ENCODE assay signal across 8 mouse cellular contexts in genomic region chr2:35255885-35256833, GRCm38 (mm10). TPM values are rescaled to one million over a fixed set of nuclear protein-coding genes. Genes with fewer than 3 reads are reported as not detected.
DNase-seq lines count a peak whose midpoint lies in the region; ATAC-seq and TF ChIP-seq lines count a peak whose summit lies in the region.

TSS of gene Gsn (plus strand) at chr2:35256380.

- H3K9me3 ChIP-seq in E14TG2a.4 (ENCODE audit: low read length) = no peaks in the 10 kb centered on the region
- no peaks in the 10 kb centered on the region for H3K9me3 ChIP-seq in forebrain, embryonic 13.5 days (replicated peaks)
- H3K9me3 ChIP-seq in lung, embryonic 15.5 days = no peaks in the 10 kb centered on the region

- DNase-seq in heart, postnatal 25 days (ENCODE audit: low spot score) = peak; percentile 75
- peak in 1 of 2 experiments; percentile 54 for DNase-seq in layer of hippocampus, adult 18-20 months (ENCODE audit: low spot score in 2 of 2)
- peak; percentile 92 for DNase-seq in thymus, postnatal 0 days (ENCODE audit: low spot score)

- WGBS in forebrain, embryonic 13.5 days = 3% methylated on average over 54 of the region's 54 CpGs
- whole genome bisulfite sequencing in lung, embryonic 15.5 days = 3% methylated on average over 53 of the region's 54 CpGs
- WGBS in olfactory bulb, adult 2 months = 5% methylated on average over 54 of the region's 54 CpGs

- TF ChIP-seq POLR2A in bone marrow macrophage, adult 2 months (IDR thresholded peaks at IDR 0.05; ENCODE audit: borderline replicate concordance, low read depth, low read length) = no peak
- TF ChIP-seq POLR2A in olfactory bulb, adult 2 months (IDR thresholded peaks at IDR 0.05; ENCODE audit: insufficient read depth, low read depth, low read length) = no peak

- H3K27me3 ChIP-seq in E14TG2a.4 (ENCODE audit: insufficient read depth, low read length) = peaks cover 66% of the 10 kb centered on the region
- peaks cover 35% of the 10 kb centered on the region for H3K27me3 ChIP-seq in forebrain, embryonic 13.5 days
- no peaks in the 10 kb centered on the region for H3K27me3 ChIP-seq in lung, embryonic 15.5 days

- H3K4me2 ChIP-seq in forebrain, embryonic 13.5 days = peak within 1 kb of the TSS; percentile 92
- H3K4me2 ChIP-seq in lung, embryonic 15.5 days = peak within 1 kb of the TSS; percentile 94

- peak within 1 kb of the TSS; percentile 50 for H3K27ac ChIP-seq in bone marrow macrophage, adult 2 months (ENCODE audit: insufficient read depth, low read depth, low read length)
- no peak within 1 kb of the TSS for H3K27ac ChIP-seq in forebrain, embryonic 13.5 days
- H3K27ac ChIP-seq in lung, embryonic 15.5 days = no peak within 1 kb of the TSS
- H3K27ac ChIP-seq in olfactory bulb, adult 2 months (ENCODE audit: insufficient read depth, low read depth, low read length) = peak within 1 kb of the TSS; percentile 67

- no peak for TF ChIP-seq CTCF in E14TG2a.4 (conservative IDR thresholded peaks at IDR 0.05; ENCODE audit: low read length)
- no peak for TF ChIP-seq CTCF in bone marrow macrophage, adult 2 months (IDR thresholded peaks at IDR 0.05; ENCODE audit: low read depth, low read length)
- no peak for TF ChIP-seq CTCF in olfactory bulb, adult 2 months (IDR thresholded peaks at IDR 0.05; ENCODE audit: insufficient read depth, low read depth, low read length)

- H3K36me3 ChIP-seq in E14TG2a.4 (ENCODE audit: insufficient read depth, low read length) = no peaks in the 10 kb centered on the region
- no peaks in the 10 kb centered on the region for H3K36me3 ChIP-seq in forebrain, embryonic 13.5 days (ENCODE audit: poor library complexity, severe bottlenecking)
- H3K36me3 ChIP-seq in lung, embryonic 15.5 days = no peaks in the 10 kb centered on the region

- peak within 1 kb of the TSS; percentile 67 for H3K9ac ChIP-seq in forebrain, embryonic 13.5 days
- H3K9ac ChIP-seq in lung, embryonic 15.5 days = peak within 1 kb of the TSS; percentile 51

- ATAC-seq in forebrain, embryonic 13.5 days = peak; percentile 93
- ATAC-seq in lung, embryonic 15.5 days (ENCODE audit: borderline replicate concordance, extremely low read depth, low FRiP score, low TSS enrichment) = peak; percentile 94

- peaks cover 25% of the 10 kb centered on the region for H3K4me1 ChIP-seq in E14TG2a.4 (replicated peaks; ENCODE audit: low read depth, low read length)
- peaks cover 61% of the 10 kb centered on the region for H3K4me1 ChIP-seq in bone marrow macrophage, adult 2 months (ENCODE audit: control insufficient read depth, insufficient read depth, low read length)
- peaks cover 13% of the 10 kb centered on the region for H3K4me1 ChIP-seq in forebrain, embryonic 13.5 days
- H3K4me1 ChIP-seq in lung, embryonic 15.5 days = peaks cover 41% of the 10 kb centered on the region
- peaks cover 30% of the 10 kb centered on the region for H3K4me1 ChIP-seq in olfactory bulb, adult 2 months (ENCODE audit: control insufficient read depth, insufficient read depth, low read length)

- H3K4me3 ChIP-seq in E14TG2a.4 (replicated peaks; ENCODE audit: low read length) = peak within 1 kb of the TSS; percentile 79
- H3K4me3 ChIP-seq in bone marrow macrophage, adult 2 months (ENCODE audit: insufficient read depth, low read length) = peak within 1 kb of the TSS; percentile 76
- peak within 1 kb of the TSS; percentile 59 for H3K4me3 ChIP-seq in forebrain, embryonic 13.5 days
- peak within 1 kb of the TSS; percentile 59 for H3K4me3 ChIP-seq in lung, embryonic 15.5 days
- H3K4me3 ChIP-seq in olfactory bulb, adult 2 months (ENCODE audit: insufficient read depth, low read depth, low read length) = peak within 1 kb of the TSS; percentile 84

- intact Hi-C loops in heart, postnatal 25 days (cut with DNase I) = no loop called here

RNA-seq across cellular contexts. Expression of gene Gsn, which starts in this region (rescaled TPM):
- polyA plus RNA-seq in bone marrow macrophage, adult 2 months (2012; ENCODE audit: insufficient read depth, insufficient read length, missing spikeins) = 330 and 333 TPM in 2 replicates
- polyA plus RNA-seq in forebrain, embryonic 13.5 days (2015; fragmentation: Nextera tagmentation; extraction: Ambion mirVana) = 13.3 and 14.3 TPM in 2 replicates
- 100 to 1,000 TPM; 860 to 960 TPM for total RNA-seq in heart, postnatal 25 days (2021)
- total RNA-seq in layer of hippocampus, adult 18-20 months (2021) = 10 to 100 TPM; 45.0 to 49.4 TPM
- 170 and 187 TPM in 2 replicates for polyA plus RNA-seq in lung, embryonic 15.5 days (2015; fragmentation: Nextera tagmentation; extraction: Ambion mirVana)
- not detected in 2 replicates for polyA plus RNA-seq in olfactory bulb, adult 2 months (2012; ENCODE audit: insufficient read depth, insufficient read length, low replicate concordance, missing spikeins)
- 139 TPM in 2 replicates for polyA plus RNA-seq in thymus, postnatal 0 days (2015; fragmentation: Nextera tagmentation; extraction: Ambion mirVana)

Comparison
In these comparisons a context has a peak if more than half of its experiments do, and no peak if none do; other contexts are left out.
1. RNA of gene Gsn (total RNA-seq): 860 to 960 TPM in heart, postnatal 25 days; 45.0 to 49.4 TPM in layer of hippocampus, adult 18-20 months; every median in the first group is over 10 times any median in the second.
2. H3K27ac ChIP-seq: peak in bone marrow macrophage, adult 2 months (single experiment) and olfactory bulb, adult 2 months (single experiment); none in forebrain, embryonic 13.5 days (single experiment) and lung, embryonic 15.5 days (single experiment).
3. Peak in every context shown above with its lines, with median percentiles within 50 percentile points of each other: H3K4me3 ChIP-seq.